Mouse (Mus musculus): ENCODE data around the gene Sned1.
"Not testable (repeated sequence)": the region's sequence is repeated elsewhere in the genome, so short reads cannot be mapped to it uniquely, and the experiment has no call there.

Sned1 gene

GRCm38 (mm10) chr1:93229221-93229620, 6.4 kb upstream of the Sned1 start:
- peak; percentile 47 for DNase-seq (ENCODE audit: low spot score)

GRCm38 (mm10) chr1:93229626-93230025, 6.0 kb upstream of the Sned1 start:
- no peak for DNase-seq (ENCODE audit: low spot score)

- DNase-seq (ENCODE audit: low spot score), result no peak
These were observed 894 bp downstream of the Sned1 start for GRCm38 (mm10) chr1:93236545-93236924.

GRCm38 (mm10) chr1:93237676-93238075, 2.0 kb downstream of the Sned1 start:
- no peak for DNase-seq (ENCODE audit: low spot score)

GRCm38 (mm10) chr1:93238201-93238600, 2.6 kb downstream of the Sned1 start:
- peak; percentile 14 for DNase-seq (ENCODE audit: low spot score)

GRCm38 (mm10) chr1:93245936-93246335, 10.3 kb downstream of the Sned1 start:
- peak; percentile 45 for DNase-seq (ENCODE audit: low spot score)

GRCm38 (mm10) chr1:93252586-93252985, 16.9 kb downstream of the Sned1 start:
- peak; percentile 26 for DNase-seq (ENCODE audit: low spot score)

GRCm38 (mm10) chr1:93255761-93256160, 20.1 kb downstream of the Sned1 start:
- DNase-seq (ENCODE audit: low spot score), result no peak

GRCm38 (mm10) chr1:93257560-93257959, 21.9 kb downstream of the Sned1 start:
- no peak for DNase-seq (ENCODE audit: low spot score)

GRCm38 (mm10) chr1:93267207-93267606, 31.6 kb downstream of the Sned1 start:
- no peak for DNase-seq (ENCODE audit: low spot score)

GRCm38 (mm10) chr1:93268246-93268645, 32.6 kb downstream of the Sned1 start:
- DNase-seq (ENCODE audit: low spot score), result no peak

GRCm38 (mm10) chr1:93270516-93271240, 35.0 kb downstream of the Sned1 start:
- no peak for DNase-seq (ENCODE audit: low spot score)

GRCm38 (mm10) chr1:93271751-93272150, 36.1 kb downstream of the Sned1 start:
- DNase-seq (ENCODE audit: low spot score), result no peak

- DNase-seq (ENCODE audit: low spot score), result no peak
These were observed 36.8 kb downstream of the Sned1 start for GRCm38 (mm10) chr1:93272409-93272821.

- DNase-seq (ENCODE audit: low spot score), result no peak
These were observed 39.9 kb downstream of the Sned1 start for GRCm38 (mm10) chr1:93275561-93275960.

- no peak for DNase-seq (ENCODE audit: low spot score)
These were observed 41.4 kb downstream of the Sned1 start for GRCm38 (mm10) chr1:93277041-93277440.

GRCm38 (mm10) chr1:93289678-93290214, 54.1 kb downstream of the Sned1 start:
- DNase-seq (ENCODE audit: low spot score), result no peak

- DNase-seq (ENCODE audit: low spot score), result no peak
These were observed 55.3 kb downstream of the Sned1 start for GRCm38 (mm10) chr1:93290956-93291355.

GRCm38 (mm10) chr1:93291591-93291990, 56.0 kb downstream of the Sned1 start:
- no peak for DNase-seq (ENCODE audit: low spot score)

- DNase-seq (ENCODE audit: low spot score), result no peak
These were observed 56.4 kb downstream of the Sned1 start for GRCm38 (mm10) chr1:93292006-93292405.

- DNase-seq (ENCODE audit: low spot score), result not testable (repeated sequence)
These were observed 58.9 kb downstream of the Sned1 start for GRCm38 (mm10) chr1:93294491-93294890.

GRCm38 (mm10) chr1:93299791-93300190, 64.2 kb downstream of the Sned1 start:
- DNase-seq (ENCODE audit: low spot score), result peak; percentile 26

- DNase-seq (ENCODE audit: low spot score), result no peak
These were observed 64.9 kb downstream of the Sned1 start for GRCm38 (mm10) chr1:93300578-93300977.

All from lung, postnatal 25 days (tissue).